Mouse (Mus musculus) liver (tissue): ENCODE measurements around the gene Hoxa7.

Experiments
- DNase-seq: peaks from one replicate; pipeline ENCODE4 v3.0.0-alpha.2; 2020; ENCODE audit warnings: mixed read lengths

Gene Hoxa7

DNA sequence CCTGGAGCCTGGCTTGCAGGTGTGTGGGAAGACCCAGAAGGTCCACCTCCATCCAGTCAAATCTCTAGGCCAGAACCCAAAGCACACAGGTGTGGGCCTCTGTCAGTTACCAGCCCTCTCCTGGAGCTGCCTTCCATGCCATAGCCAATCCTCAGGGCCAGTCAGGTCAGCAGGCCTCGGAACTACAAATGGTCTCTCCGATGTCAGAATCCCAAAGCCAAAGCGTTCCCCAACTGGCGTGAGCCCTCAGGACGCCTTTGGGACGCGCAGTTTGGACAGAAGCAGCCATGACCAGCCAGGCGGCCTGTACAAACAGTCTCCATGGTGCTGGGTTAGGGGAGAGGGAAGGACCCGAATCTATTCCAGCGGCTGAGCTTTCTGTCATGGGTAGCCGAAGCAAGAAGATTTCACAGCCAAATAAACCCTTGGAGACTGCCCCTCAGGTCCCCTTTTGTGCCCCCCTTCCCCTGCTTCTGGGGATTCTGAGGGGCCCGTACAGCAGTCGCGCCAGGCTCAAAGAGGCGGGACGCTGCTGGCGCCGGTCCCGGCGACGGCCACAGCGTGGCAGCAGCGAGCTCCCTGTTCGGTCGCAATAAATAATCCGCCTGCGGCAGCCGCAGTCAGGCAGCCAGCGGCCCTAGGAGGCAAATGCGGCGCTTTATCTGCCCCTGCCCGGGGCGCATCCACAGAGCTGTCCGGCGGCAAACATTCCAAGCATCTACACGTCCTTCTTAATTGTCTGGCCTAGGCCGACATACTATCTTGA, 10.3 kb downstream of the Hoxa7 start:
- DNase-seq = peak; percentile 65

GRCm38 (mm10) chr6:52209685-52210046, 12.0 kb downstream of the Hoxa7 start:
- no peak for DNase-seq

- DNase-seq = no peak
These were observed 12.6 kb downstream of the Hoxa7 start for GRCm38 (mm10) chr6:52208868-52209684.

DNA sequence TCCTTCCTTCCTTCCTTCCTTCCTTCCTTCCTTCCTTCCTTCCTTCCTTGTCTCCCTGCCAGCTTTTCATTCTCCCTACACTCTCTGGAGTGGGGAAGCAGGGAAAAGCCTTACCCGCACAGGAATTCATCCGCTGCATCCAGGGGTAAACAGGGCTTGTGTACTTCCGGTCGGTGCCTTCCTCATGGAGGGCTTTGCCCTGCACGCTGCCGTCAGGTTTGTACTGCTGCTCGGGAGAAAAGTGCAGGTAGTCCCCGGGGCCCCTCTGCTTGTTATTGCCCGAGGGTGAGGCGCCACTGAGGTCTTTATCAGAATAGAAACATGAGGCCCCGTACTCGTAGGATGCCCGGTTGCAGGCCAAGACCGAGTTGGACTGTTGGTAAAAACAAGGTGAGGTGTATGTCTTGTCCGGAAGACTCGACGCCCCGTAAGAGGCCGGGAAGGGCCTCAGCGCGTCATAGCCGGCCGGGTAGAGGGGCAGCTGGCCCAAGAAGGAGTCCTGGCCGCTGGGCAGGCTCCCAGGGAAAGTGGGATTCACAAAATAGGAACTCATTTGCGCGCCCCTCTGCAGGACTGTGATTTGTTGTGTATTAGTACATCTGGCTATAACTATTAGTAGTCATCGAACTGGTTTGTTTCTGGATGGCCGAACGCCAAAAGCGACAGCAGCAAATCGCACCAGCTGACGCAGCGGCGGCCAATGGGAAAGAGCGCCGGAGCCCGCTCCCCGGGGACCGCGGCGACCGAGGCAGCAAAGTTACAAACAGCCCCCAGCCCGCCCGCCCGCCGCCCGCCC, 13.4 kb downstream of the Hoxa7 start, which contains the start of gene Hoxa6:
Hoxa6 (minus strand) TSS at position 651 of the 796 bp plus-strand sequence.
- DNase-seq = no peak

DNA sequence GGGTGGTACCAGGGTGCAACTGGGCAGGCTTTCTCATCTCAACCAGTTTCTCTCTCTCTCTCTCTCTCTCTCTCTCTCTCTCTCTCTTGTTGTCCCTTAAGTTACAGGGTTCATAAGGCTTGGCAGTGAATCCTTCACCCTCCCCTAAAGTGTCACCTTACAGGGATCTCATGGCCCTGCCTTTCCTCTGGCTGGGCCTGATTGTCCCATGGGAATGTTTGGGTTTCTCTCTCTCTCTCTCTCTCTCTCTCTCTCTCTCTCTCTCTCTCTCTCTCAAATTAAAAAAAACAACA, 14.0 kb downstream of the Hoxa7 start:
- no peak for DNase-seq

DNA sequence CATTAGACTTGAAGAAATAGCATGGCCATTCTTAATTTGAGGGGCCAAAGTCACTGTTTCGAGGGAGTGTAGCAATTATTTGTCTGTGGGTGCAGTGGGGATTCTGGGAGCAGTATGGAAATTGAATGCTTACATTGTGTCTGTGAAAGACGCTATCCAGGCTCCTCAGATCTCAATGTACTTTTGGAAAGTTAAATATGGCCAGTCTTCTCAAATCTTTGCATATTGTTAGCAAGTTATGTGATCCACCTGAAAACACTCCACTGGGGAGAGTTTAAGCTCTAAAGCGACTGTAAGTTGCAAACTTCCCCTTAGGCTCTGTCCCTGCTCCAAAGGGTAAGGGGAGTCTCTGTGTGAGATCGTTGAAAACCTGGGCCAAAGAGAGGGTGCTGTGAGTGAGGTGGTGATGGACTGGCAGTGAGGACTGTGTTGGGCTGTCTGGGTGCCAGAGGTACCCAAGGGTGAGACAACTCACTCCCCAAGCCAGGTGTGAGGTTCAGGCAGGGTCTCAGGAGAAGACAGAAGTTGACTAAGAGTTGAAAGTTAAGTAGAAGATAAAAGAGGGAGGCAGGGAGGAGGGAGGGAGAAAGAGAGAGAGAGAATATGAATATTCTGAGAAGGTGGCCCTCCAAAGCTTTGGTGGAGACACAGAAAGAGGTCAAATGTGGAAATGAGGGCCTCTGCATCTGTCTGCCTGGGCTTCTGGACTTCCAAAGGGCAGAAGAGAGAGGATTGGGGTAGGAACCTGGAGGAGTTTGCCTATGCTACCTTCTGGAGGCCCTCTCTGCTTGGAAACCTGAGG, 14.6 kb downstream of the Hoxa7 start:
- no peak for DNase-seq

GRCm38 (mm10) chr6:52205638-52206621, 15.7 kb downstream of the Hoxa7 start:
- no peak for DNase-seq

DNA sequence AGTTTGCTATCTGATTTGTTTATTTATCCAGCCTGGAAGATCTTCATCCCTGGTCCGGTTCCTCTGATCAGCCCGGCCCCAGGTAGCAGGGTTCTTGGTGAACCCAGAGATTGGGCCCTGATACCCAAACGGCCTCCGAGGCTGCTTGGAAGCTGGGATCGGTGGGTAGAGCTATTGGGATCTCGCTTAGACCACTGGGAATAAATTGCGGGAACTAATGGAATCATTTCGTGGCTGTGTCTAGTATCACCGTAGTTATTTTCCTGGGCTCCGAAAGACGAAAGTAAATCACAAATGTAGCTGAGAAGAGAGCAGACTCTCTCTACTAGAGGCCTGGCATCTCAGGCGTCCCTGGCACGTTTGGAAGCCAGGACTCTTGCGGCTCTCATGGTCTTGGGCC, 16.4 kb downstream of the Hoxa7 start:
- no peak for DNase-seq

DNA sequence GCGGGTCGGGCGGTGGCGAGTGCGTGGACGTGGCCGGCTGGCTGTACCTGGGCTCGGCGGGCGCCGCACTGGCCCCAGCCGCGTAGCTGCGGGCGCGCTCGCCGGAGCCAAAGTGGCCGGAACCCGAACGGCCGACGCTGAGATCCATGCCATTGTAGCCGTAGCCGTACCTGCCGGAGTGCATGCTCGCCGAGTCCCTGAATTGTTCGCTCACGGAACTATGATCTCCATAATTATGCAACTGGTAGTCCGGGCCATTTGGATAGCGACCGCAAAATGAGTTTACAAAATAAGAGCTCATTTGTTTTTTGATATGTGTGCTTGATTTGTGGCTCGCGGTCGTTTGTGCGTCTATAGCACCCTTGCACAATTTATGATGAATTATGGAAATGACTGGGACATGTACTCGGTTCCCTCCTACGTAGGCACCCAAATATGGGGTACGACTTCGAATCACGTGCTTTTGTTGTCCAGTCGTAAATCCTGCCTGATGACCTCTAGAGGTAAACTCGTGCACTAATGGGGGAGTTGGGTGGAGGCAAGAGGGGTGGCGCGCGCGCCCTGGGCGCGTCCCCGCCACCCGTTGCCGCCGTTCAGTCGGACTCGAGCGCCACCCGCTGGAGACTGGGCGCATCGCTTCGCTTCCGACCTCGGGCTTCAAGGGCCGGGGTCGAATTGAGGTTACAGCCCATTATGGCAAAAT, 17.5 kb downstream of the Hoxa7 start, which contains the start of gene Hoxa5:
Hoxa5 (minus strand) TSS at position 538 of the 703 bp plus-strand sequence.
- peak; percentile 67 for DNase-seq

DNA sequence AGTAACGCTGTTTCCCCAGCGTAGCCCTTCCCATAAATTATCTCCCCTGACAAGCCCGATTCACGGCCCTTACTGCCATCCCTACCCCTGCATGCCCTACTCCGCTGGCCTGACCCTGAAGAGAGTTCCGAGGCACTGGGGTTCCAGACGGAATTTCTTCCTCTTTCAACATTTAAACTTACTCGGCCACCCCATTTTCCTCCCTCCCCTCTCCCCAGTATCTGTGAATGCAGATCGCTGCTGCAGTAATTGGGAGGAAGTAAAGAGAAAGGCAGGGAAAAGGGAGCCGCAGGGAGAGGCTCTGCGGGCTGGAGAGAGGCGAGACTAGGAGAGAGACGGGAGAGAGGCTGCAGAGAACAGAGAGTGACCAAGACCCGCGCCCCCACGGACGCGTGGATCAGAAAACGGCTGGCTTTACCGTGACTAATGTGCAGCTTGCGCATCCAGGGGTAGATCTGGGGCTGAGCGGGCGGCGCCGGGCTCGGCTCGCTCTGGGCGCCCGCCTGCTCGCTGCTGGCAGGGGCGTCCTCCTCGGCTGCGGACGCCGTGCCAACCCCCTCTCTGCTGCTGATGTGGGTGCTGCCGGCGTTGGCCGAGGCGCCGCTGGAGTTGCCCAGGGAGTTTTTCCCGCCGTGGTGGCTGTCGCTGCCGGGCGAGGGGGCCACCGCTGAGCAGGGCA, 18.1 kb downstream of the Hoxa7 start:
- DNase-seq = no peak

- DNase-seq = no peak
These were observed 18.6 kb downstream of the Hoxa7 start for GRCm38 (mm10) chr6:52203121-52203370.

- DNase-seq = no peak
These were observed 19.1 kb downstream of the Hoxa7 start for GRCm38 (mm10) chr6:52202362-52203120.

GRCm38 (mm10) chr6:52201269-52201668, 20.4 kb downstream of the Hoxa7 start:
- no peak for DNase-seq

- no peak for DNase-seq
These were observed 20.9 kb downstream of the Hoxa7 start for GRCm38 (mm10) chr6:52200751-52201250.

DNA sequence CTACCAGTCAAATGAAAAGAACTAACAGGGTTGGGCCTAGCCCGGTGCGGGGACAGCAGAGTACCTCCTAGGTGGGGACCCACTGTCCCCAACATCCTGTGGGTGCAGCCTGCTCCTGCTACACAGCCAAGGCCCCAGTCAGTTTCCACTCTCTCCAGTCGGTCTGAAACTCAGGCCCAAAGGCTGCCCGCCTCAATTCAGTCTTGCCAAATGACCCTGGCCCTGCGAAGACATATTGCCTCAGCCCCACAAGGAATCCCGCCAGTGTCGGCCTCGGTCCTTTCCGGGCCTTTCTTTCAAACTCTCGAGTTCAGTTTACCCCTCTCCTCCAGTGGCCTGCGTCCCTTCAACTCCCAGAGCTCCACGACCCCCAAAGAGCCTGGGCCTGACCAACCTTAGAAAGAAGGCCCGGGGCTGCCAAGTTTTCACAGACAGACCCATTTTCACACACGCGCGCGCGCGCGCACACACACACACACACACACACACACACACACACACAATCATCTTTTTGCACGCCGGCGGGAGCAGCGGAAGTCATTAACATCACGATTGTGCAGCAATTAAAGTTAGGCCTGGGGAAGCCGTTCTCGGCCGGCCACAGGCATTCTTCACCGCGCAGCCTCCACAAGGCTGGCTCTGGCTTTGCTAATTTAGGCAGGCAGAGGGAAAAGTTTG, 21.4 kb downstream of the Hoxa7 start:
- DNase-seq = no peak

- DNase-seq = no peak
These were observed 24.4 kb downstream of the Hoxa7 start for GRCm38 (mm10) chr6:52197271-52197670.

- DNase-seq = no peak
These were observed 24.8 kb downstream of the Hoxa7 start for GRCm38 (mm10) chr6:52196811-52197210.

GRCm38 (mm10) chr6:52194690-52195089, 27.0 kb downstream of the Hoxa7 start:
- DNase-seq = no peak
